Mouse (Mus musculus) thymus, adult 2 months (tissue): ENCODE results near the gene Dcakd.

Experiments used
- CTCF ChIP-seq: fragments of 200-500 bp; IDR thresholded peaks from 2 replicates; pipeline ENCODE4 v1.5.1; 2012; ENCODE audit warnings: mild to moderate bottlenecking, control low read depth, low read length, moderate library complexity, borderline replicate concordance; ENCODE audit not compliant: control insufficient read depth, poor library complexity, insufficient read depth; ENCODE audit errors: extremely low read depth
- POLR2A ChIP-seq: fragments of 200-500 bp; IDR thresholded peaks from 2 replicates; pipeline ENCODE4 v1.6.1; 2012; ENCODE audit warnings: mild to moderate bottlenecking, low read length, control low read depth, moderate library complexity; ENCODE audit not compliant: control insufficient read depth, poor library complexity, insufficient read depth; ENCODE audit errors: extremely low read depth

- no peak for TF ChIP-seq CTCF
- no peak for TF ChIP-seq POLR2A
Observed at GRCm38 (mm10) chr11:103076581-103076980, 48.4 kb upstream of the Dcakd start.
